Mouse (Mus musculus): ENCODE data around the gene Cacng8. TPM values are rescaled to one million over a fixed set of nuclear protein-coding genes. Genes with fewer than 3 reads are reported as not detected.

The Cacng8 gene
- total and polyA plus RNA-seq, 2 experiments = not detected

DNA sequence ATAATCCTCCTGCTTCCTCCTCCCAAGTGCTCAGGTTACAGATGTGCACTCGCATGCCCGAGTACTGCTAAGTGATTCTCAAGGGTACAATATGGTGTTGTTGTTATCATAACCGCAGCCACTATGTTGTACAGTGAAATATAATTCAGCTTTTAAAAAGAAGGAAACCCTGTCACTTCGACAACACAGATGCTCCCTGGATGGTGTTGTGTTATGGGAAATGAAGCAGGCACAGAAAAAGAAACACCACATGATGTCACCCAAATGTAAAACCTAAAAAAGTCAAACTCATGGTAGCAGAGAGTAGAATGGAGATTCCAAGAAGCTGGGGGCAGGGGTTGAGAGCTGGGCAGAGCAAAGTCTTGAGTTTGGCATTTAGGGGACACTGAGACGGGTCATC is 60.2 kb downstream of the Cacng8 start:
- TF ChIP-seq POLR2A (IDR thresholded peaks at IDR 0.05; ENCODE audit: extremely low read depth, insufficient read depth, low read length) (no peak), CTCF (IDR thresholded peaks at IDR 0.05; ENCODE audit: low read depth, low read length) (no peak)
- WGBS = 75% methylated on average over 5 of the region's 5 CpGs
- Histone ChIP-seq H3K9ac (ENCODE audit: low read depth, low read length) (no peak overlapping the region), H3K4me1 (ENCODE audit: control insufficient read depth, insufficient read depth, low read length) (no peaks in the 10 kb centered on the region), H3K36me3 (ENCODE audit: control insufficient read depth, insufficient read depth, low read length) (no peaks in the 10 kb centered on the region), H3K79me2 (ENCODE audit: control insufficient read depth, insufficient read depth, low read length) (no peaks in the 10 kb centered on the region), H3K27ac (replicated peaks; ENCODE audit: insufficient read depth, low read depth, low read length) (no peak overlapping the region), H3K4me3 (ENCODE audit: insufficient read depth, low read depth, low read length) (no peak overlapping the region), H3K27me3 (ENCODE audit: control insufficient read depth, insufficient read depth, low read length) (no peaks in the 10 kb centered on the region)
- DNase-seq (ENCODE audit: extremely low read depth, low read depth, low spot score) = no peak

DNA sequence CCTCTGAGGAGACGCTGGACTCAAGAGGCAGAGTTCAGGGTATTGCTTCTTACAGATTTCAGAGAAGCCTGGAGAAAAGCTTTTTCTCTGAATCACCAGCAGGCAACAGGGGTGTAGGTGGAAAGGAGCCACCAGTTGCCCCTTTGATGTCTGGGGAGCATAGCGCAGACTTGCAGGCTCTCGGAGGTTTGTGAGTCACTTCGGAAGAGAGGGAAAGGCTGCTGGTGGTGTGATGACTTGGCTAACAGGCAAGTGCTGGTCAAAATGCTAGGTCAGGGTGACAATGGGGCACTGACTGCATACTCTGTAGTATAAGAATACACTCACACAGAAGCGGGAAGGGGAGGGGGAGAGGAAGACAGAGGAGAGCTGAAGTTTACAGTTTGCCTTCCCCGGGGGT is 60.7 kb downstream of the Cacng8 start:
- Histone ChIP-seq H3K27me3 (ENCODE audit: control insufficient read depth, insufficient read depth, low read length) (no peaks in the 10 kb centered on the region), H3K4me1 (ENCODE audit: control insufficient read depth, insufficient read depth, low read length) (no peaks in the 10 kb centered on the region), H3K36me3 (ENCODE audit: control insufficient read depth, insufficient read depth, low read length) (no peaks in the 10 kb centered on the region), H3K4me3 (ENCODE audit: insufficient read depth, low read depth, low read length) (no peak overlapping the region), H3K9ac (ENCODE audit: low read depth, low read length) (no peak overlapping the region), H3K27ac (replicated peaks; ENCODE audit: insufficient read depth, low read depth, low read length) (no peak overlapping the region), H3K79me2 (ENCODE audit: control insufficient read depth, insufficient read depth, low read length) (no peaks in the 10 kb centered on the region)
- no peak for DNase-seq (ENCODE audit: extremely low read depth, low read depth, low spot score)
- TF ChIP-seq POLR2A (IDR thresholded peaks at IDR 0.05; ENCODE audit: extremely low read depth, insufficient read depth, low read length) (no peak), CTCF (IDR thresholded peaks at IDR 0.05; ENCODE audit: low read depth, low read length) (no peak)
- WGBS = 62% methylated on average over 6 of the region's 6 CpGs

DNA sequence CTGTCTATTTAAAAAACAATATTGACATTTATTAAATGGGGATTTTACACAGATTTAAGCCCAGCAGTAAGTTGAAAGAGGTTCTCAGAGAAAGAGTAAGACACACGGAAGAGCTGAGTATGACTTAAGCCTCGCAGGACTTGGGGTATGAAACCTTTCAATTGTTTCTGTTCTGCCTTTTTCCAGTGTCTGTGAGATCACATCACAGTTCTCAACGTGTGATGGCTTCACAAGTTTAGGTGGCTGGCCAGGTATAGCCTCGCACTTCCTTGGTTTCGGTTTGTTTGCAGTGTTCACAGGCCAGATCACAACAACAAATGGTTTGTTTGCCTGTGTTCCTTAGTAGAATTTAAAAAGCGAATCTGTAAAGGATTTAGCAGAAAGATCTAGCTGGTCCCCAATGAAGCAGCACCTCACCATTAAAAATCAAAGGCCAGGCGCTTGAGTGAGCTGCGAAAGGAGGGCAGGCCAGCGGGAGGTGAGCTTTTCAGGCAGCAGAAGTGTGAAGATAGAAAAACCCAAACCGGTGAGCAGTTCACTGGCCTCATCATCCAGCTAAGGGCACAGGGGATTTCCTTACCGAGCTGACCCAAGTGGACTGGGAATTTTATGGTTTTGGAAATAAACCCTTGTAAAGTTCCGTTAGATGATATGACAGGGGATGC is 62.5 kb downstream of the Cacng8 start:
- no peaks in the 10 kb centered on the region for H3K27me3 ChIP-seq (ENCODE audit: control insufficient read depth, insufficient read depth, low read length)
- WGBS = 65% methylated on average over 12 of the region's 12 CpGs
- no peak overlapping the region for H3K4me3 ChIP-seq (ENCODE audit: insufficient read depth, low read depth, low read length)
- no peaks in the 10 kb centered on the region for H3K4me1 ChIP-seq (ENCODE audit: control insufficient read depth, insufficient read depth, low read length)
- TF ChIP-seq POLR2A (IDR thresholded peaks at IDR 0.05; ENCODE audit: extremely low read depth, insufficient read depth, low read length) = no peak
- TF ChIP-seq CTCF (IDR thresholded peaks at IDR 0.05; ENCODE audit: low read depth, low read length) = no peak
- no peaks in the 10 kb centered on the region for H3K79me2 ChIP-seq (ENCODE audit: control insufficient read depth, insufficient read depth, low read length)
- no peaks in the 10 kb centered on the region for H3K36me3 ChIP-seq (ENCODE audit: control insufficient read depth, insufficient read depth, low read length)
- no peak overlapping the region for H3K27ac ChIP-seq (replicated peaks; ENCODE audit: insufficient read depth, low read depth, low read length)
- no peak overlapping the region for H3K9ac ChIP-seq (ENCODE audit: low read depth, low read length)
- no peak for DNase-seq (ENCODE audit: extremely low read depth, low read depth, low spot score)

DNA sequence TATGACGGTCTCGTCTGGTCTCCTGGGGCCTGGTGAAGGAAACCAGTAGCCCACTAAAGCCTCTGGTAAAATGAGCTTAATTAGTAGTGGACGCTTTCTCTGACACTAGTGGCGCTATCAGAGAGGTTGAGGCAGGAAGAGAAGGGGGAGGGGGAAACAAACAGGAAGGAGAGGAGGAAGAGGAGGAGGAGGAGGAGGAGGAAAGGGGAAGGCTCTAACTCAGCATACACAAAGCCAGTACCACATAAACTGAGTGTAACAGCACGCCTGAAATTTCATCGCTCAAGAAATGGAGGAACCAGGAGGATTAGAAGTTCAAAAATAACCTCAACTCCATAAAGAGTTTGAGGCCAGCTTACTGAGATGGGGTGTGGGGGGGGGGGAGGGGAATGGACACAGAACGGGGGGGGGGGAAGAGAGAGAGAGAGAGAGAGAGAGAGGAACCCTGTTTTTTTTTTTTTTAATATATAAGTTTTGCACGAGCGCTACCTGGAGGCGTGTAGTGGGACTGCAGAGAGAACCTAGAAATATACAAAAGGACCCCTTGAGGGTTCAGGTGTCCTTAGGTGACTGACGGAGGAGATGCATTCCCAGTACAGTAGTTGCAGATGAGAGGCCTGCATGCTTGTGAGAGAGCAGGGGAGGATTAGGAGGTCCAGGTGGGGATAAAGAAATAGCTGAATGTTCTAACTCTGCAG is 63.2 kb downstream of the Cacng8 start:
- H3K27me3 ChIP-seq (ENCODE audit: control insufficient read depth, insufficient read depth, low read length) = no peaks in the 10 kb centered on the region
- no peaks in the 10 kb centered on the region for H3K4me1 ChIP-seq (ENCODE audit: control insufficient read depth, insufficient read depth, low read length)
- WGBS = 78% methylated on average over 10 of the region's 11 CpGs
- no peak for TF ChIP-seq CTCF (IDR thresholded peaks at IDR 0.05; ENCODE audit: low read depth, low read length)
- TF ChIP-seq POLR2A (IDR thresholded peaks at IDR 0.05; ENCODE audit: extremely low read depth, insufficient read depth, low read length) = no peak
- H3K9ac ChIP-seq (ENCODE audit: low read depth, low read length) = no peak overlapping the region
- no peaks in the 10 kb centered on the region for H3K36me3 ChIP-seq (ENCODE audit: control insufficient read depth, insufficient read depth, low read length)
- H3K27ac ChIP-seq (replicated peaks; ENCODE audit: insufficient read depth, low read depth, low read length) = no peak overlapping the region
- no peak overlapping the region for H3K4me3 ChIP-seq (ENCODE audit: insufficient read depth, low read depth, low read length)
- DNase-seq (ENCODE audit: extremely low read depth, low read depth, low spot score) = no peak
- no peaks in the 10 kb centered on the region for H3K79me2 ChIP-seq (ENCODE audit: control insufficient read depth, insufficient read depth, low read length)

DNA sequence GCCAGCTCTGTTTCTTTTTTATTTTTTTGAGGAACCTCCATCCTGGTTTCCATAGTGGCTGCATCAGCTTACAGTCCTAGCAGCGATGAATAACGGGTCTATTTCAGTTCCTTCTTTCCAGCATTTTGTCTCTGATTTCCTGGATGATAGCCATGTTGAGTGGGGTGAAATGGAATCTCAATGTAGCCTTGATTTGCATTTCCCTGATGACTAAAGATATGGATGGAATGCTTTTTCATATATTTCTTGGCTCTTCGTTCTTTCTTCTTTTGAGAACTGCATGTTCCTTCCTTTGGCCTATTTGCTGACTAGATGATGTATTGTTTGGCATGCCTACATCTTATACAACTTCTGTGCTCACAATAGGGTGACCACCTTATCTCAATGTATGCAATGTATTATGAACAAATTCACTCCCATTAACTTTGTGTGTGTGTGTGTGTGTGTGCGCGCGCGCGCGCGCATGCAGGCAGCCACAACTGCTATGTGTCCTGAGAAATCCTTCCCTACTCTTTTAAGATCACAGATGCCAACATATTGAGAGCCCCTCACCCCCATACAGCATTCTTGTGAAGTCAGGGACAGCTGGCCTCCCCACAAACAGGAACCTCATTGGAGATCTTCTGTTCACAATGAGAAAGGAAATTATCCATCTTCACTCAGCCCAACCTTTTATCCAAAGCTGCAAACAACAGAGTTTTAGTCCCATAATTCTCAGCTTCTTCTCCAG is 66.8 kb downstream of the Cacng8 start:
- DNase-seq (ENCODE audit: extremely low read depth, low read depth, low spot score) = no peak
- Histone ChIP-seq H3K27ac (replicated peaks; ENCODE audit: insufficient read depth, low read depth, low read length) (no peak overlapping the region), H3K36me3 (ENCODE audit: control insufficient read depth, insufficient read depth, low read length) (no peaks in the 10 kb centered on the region), H3K9ac (ENCODE audit: low read depth, low read length) (no peak overlapping the region), H3K79me2 (ENCODE audit: control insufficient read depth, insufficient read depth, low read length) (no peaks in the 10 kb centered on the region), H3K27me3 (ENCODE audit: control insufficient read depth, insufficient read depth, low read length) (no peaks in the 10 kb centered on the region), H3K4me3 (ENCODE audit: insufficient read depth, low read depth, low read length) (no peak overlapping the region), H3K4me1 (ENCODE audit: control insufficient read depth, insufficient read depth, low read length) (no peaks in the 10 kb centered on the region)
- WGBS = 96% methylated on average over 10 of the region's 10 CpGs
- TF ChIP-seq POLR2A (IDR thresholded peaks at IDR 0.05; ENCODE audit: extremely low read depth, insufficient read depth, low read length) (no peak), CTCF (IDR thresholded peaks at IDR 0.05; ENCODE audit: low read depth, low read length) (no peak)

Measured in liver, adult 2 months (tissue).